Mouse (Mus musculus) heart, postnatal 10 days (tissue): ENCODE measurements around the gene Lrp2. TPM values are rescaled to one million over a fixed set of nuclear protein-coding genes. Genes with fewer than 3 reads are reported as not detected.

ENCODE experiments used
- DNase-seq, 2 experiments: peaks; one replicate each; pipeline ENCODE4 v3.0.0; 2021
- intact Hi-C: fragments of 180-260 bp; cut with DNase I; formaldehyde crosslinking; loops from one replicate; pipeline ENCODE4 v1.15.1; 2025
- total RNA-seq, 2 experiments: library from RNA; stranded (reverse); gene quantifications; 2 replicates each; pipeline ENCODE4 v1.2.3; 2021

Lrp2 gene
- total RNA-seq, 2 experiments from 2014 or later, result 0.65 to 2.1 TPM

- no peak for DNase-seq
- intact Hi-C loops, result no loop called here
These were observed 167.5 kb downstream of the Lrp2 start for GRCm38 (mm10) chr2:69418294-69418881.

- intact Hi-C loops, result no loop called here
- no peak for DNase-seq
These were observed 170.8 kb downstream of the Lrp2 start for GRCm38 (mm10) chr2:69415070-69415469.

- DNase-seq, result no peak
- intact Hi-C loops, result no loop called here
These were observed 171.3 kb downstream of the Lrp2 start for GRCm38 (mm10) chr2:69414539-69414938.

- intact Hi-C loops, result no loop called here
- no peak for DNase-seq
These were observed 180.2 kb downstream of the Lrp2 start for GRCm38 (mm10) chr2:69405692-69406091.

- intact Hi-C loops, result no loop called here
- DNase-seq, result no peak
These were observed 183.6 kb downstream of the Lrp2 start for GRCm38 (mm10) chr2:69402309-69402708.

GRCm38 (mm10) chr2:69401891-69402290 lies 184.0 kb downstream of the Lrp2 start:
- intact Hi-C loops, result no loop called here

GRCm38 (mm10) chr2:69400866-69401604 lies 184.8 kb downstream of the Lrp2 start:
- DNase-seq, result peak; percentile 5 to 7
- intact Hi-C loops, result no loop called here

More at GRCm38 (mm10) chr2:69401891-69402290, 184.0 kb downstream of the Lrp2 start:
- DNase-seq, result no peak

GRCm38 (mm10) chr2:69396760-69397435 lies 189.0 kb downstream of the Lrp2 start:
- intact Hi-C loops, result no loop called here
- no peak for DNase-seq

- DNase-seq, result no peak
- intact Hi-C loops, result no loop called here
These were observed 190.1 kb downstream of the Lrp2 start for GRCm38 (mm10) chr2:69395597-69396248.

- no peak for DNase-seq
- intact Hi-C loops, result no loop called here
These were observed 191.9 kb downstream of the Lrp2 start for GRCm38 (mm10) chr2:69393947-69394346.

GRCm38 (mm10) chr2:69386118-69386871 lies 199.6 kb downstream of the Lrp2 start:
- no peak for DNase-seq
- intact Hi-C loops, result no loop called here

GRCm38 (mm10) chr2:69382838-69383237 lies 203.0 kb downstream of the Lrp2 start:
- DNase-seq, result no peak
- intact Hi-C loops, result no loop called here

GRCm38 (mm10) chr2:69381740-69382139 lies 204.1 kb downstream of the Lrp2 start:
- intact Hi-C loops, result no loop called here
- DNase-seq, result peak in 1 of 2 experiments; percentile 6

GRCm38 (mm10) chr2:69380281-69380680 lies 205.6 kb downstream of the Lrp2 start, which contains the start of gene Dhrs9:
TSS of gene Dhrs9 (plus strand) at chr2:69380445.
- DNase-seq, result peak in 1 of 2 experiments; percentile 5
- intact Hi-C loops, result no loop called here

GRCm38 (mm10) chr2:69379801-69380200 lies 206.1 kb downstream of the Lrp2 start:
- intact Hi-C loops, result no loop called here

GRCm38 (mm10) chr2:69376780-69377179 lies 209.1 kb downstream of the Lrp2 start:
- no peak for DNase-seq
- intact Hi-C loops, result no loop called here

More at GRCm38 (mm10) chr2:69379801-69380200, 206.1 kb downstream of the Lrp2 start:
- no peak for DNase-seq
